12 mouse cellular contexts compared by ENCODE assay signal in the genomic region with DNA sequence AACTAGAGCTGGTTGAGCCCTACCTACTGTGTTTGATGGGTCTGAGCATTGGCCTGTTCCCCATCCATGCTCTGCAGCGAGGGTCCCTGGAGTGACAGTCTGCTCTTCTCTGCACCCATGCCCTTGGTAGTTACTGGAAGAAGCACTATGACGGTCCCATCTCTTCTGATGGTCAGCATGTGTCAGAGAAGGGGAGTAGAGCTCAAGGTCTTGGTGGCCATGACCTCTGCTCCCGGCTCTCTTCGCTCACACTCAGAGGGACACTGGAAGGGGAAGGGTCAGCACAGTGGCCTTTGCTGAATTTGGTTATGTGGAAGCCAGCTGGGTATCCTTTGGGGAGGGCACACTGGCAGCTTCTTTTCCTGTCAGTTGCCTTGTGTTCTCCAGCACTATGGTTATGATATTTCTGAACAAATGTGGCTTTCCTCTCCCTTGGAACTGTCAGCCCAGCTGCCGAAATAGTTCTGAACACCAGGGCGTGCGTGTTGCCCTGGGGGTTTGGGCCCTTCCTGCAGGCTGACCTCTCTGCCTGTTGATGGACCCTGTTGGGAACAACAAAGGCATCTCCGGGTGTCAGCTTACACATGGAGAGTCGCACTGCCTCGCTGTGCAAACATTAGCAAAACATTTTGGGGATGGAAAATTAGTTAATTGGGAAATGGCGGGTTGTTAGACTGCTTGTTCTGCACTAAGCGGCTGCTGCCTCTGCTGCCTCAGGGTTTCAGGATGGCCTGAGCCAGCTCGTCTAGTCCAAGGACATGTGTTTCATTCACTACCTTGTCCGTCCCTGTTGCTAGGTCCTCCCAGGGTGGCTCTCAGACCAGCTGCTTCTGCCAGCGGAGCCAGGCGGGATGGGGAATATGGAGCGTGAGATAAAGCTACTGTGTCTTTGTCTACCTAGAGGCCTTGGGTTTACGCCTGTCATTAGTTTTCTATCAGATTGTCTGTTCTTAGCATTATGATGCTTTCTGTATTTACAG.
DNase-seq lines count a peak whose midpoint lies in the region; ATAC-seq lines count a peak whose summit lies in the region.
"Had no signal": no experiment of that assay in that cellular context is flagged by ENCODE, and none has a peak within 500 bp of the region (broad histone marks: within the 10 kb centered on the region; RNA-seq: fewer than 3 reads in every experiment).

No protein-coding gene starts in this region.

- H3K4me1 ChIP-seq in forebrain, embryonic 13.5 days = peaks cover 44% of the 10 kb centered on the region
- peaks cover 30% of the 10 kb centered on the region for H3K4me1 ChIP-seq in forebrain, embryonic 16.5 days (replicated peaks; ENCODE audit: control insufficient read depth, insufficient read depth, low read length)
- H3K4me1 ChIP-seq in embryonic facial prominence, embryonic 11.5 days (ENCODE audit: control insufficient read depth, insufficient read depth, low read length) = peaks cover 12% of the 10 kb centered on the region

- 44% methylated on average over 18 of the region's 18 CpGs for WGBS in forebrain, embryonic 13.5 days
- WGBS in forebrain, embryonic 16.5 days = 44% methylated on average over 18 of the region's 18 CpGs
- WGBS in embryonic facial prominence, embryonic 11.5 days = 29% methylated on average over 18 of the region's 18 CpGs

- no peak for ATAC-seq in forebrain, embryonic 13.5 days
- no peak for ATAC-seq in forebrain, embryonic 16.5 days
- no peak for ATAC-seq in embryonic facial prominence, embryonic 11.5 days (replicated peaks; ENCODE audit: insufficient number of reproducible peaks, low FRiP score, low TSS enrichment, low read depth)

- H3K9me3 ChIP-seq in forebrain, embryonic 13.5 days (replicated peaks) = no peaks in the 10 kb centered on the region
- H3K9me3 ChIP-seq in forebrain, embryonic 16.5 days (ENCODE audit: control insufficient read depth, low read length) = no peaks in the 10 kb centered on the region
- H3K9me3 ChIP-seq in embryonic facial prominence, embryonic 11.5 days (replicated peaks; ENCODE audit: control insufficient read depth, low read length) = no peaks in the 10 kb centered on the region
- H3K9me3 ChIP-seq: liver, embryonic 13.5 days had no signal

- peak; percentile 48 for DNase-seq in adrenal gland, postnatal 10 days
- peak; percentile 42 for DNase-seq in embryonic facial prominence, embryonic 11.5 days (ENCODE audit: low spot score)
- peak; percentile 46 for DNase-seq in mesoderm, embryonic 11.5 days (ENCODE audit: low read depth, low spot score)
- DNase-seq in testis, postnatal 14 days (ENCODE audit: low spot score) = no peak
- DNase-seq in thymus, postnatal 10 days (ENCODE audit: low spot score in 2 of 2) = no peak
- no peak for DNase-seq in gastrocnemius, adult 18-20 months (ENCODE audit: low spot score)
- DNase-seq: kidney, postnatal 25 days; liver, embryonic 13.5 days; thymus, postnatal 25 days had no signal

- H3K9ac ChIP-seq in forebrain, embryonic 13.5 days = no peak overlapping the region
- H3K9ac ChIP-seq in forebrain, embryonic 16.5 days (replicated peaks; ENCODE audit: low read depth, low read length) = no peak overlapping the region
- peak overlapping the region; percentile 9; the same call in 1 of the 2 replicates for H3K9ac ChIP-seq in embryonic facial prominence, embryonic 11.5 days (replicated peaks; ENCODE audit: low read length)
- H3K9ac ChIP-seq: liver, embryonic 13.5 days had no signal

- peaks cover 32% of the 10 kb centered on the region for H3K27me3 ChIP-seq in forebrain, embryonic 13.5 days
- H3K27me3 ChIP-seq in forebrain, embryonic 16.5 days (replicated peaks; ENCODE audit: control insufficient read depth, insufficient read depth, low read length) = peaks cover 5% of the 10 kb centered on the region; the same call in 1 of the 2 replicates
- no peaks in the 10 kb centered on the region for H3K27me3 ChIP-seq in embryonic facial prominence, embryonic 11.5 days (ENCODE audit: control insufficient read depth, insufficient read depth, low read length)
- H3K27me3 ChIP-seq: CH12.LX; liver, embryonic 13.5 days had no signal

- H3K36me3 ChIP-seq in forebrain, embryonic 13.5 days (ENCODE audit: poor library complexity, severe bottlenecking) = no peaks in the 10 kb centered on the region
- H3K36me3 ChIP-seq in forebrain, embryonic 16.5 days (ENCODE audit: control insufficient read depth, insufficient read depth) = no peaks in the 10 kb centered on the region
- no peaks in the 10 kb centered on the region for H3K36me3 ChIP-seq in embryonic facial prominence, embryonic 11.5 days (replicated peaks; ENCODE audit: control insufficient read depth, insufficient read depth, low read depth, low read length)
- H3K36me3 ChIP-seq: liver, embryonic 13.5 days had no signal

- no peak overlapping the region for H3K4me3 ChIP-seq in forebrain, embryonic 13.5 days
- no peak overlapping the region for H3K4me3 ChIP-seq in forebrain, embryonic 16.5 days (replicated peaks; ENCODE audit: low read length)
- no peak overlapping the region for H3K4me3 ChIP-seq in embryonic facial prominence, embryonic 11.5 days (ENCODE audit: low read depth, low read length)
- H3K4me3 ChIP-seq: liver, embryonic 13.5 days had no signal

- H3K27ac ChIP-seq in forebrain, embryonic 13.5 days = 0 out of 2 replicates have a peak overlapping the region, but pooled peaks have one; percentile 27
- H3K27ac ChIP-seq in forebrain, embryonic 16.5 days (ENCODE audit: low read length) = no peak overlapping the region
- H3K27ac ChIP-seq in embryonic facial prominence, embryonic 11.5 days (replicated peaks; ENCODE audit: low read depth, low read length) = no peak overlapping the region
- H3K27ac ChIP-seq: liver, embryonic 13.5 days had no signal

- H3K4me2 ChIP-seq in forebrain, embryonic 13.5 days = no peak overlapping the region
- no peak overlapping the region for H3K4me2 ChIP-seq in forebrain, embryonic 16.5 days (ENCODE audit: low read length)
- peak overlapping the region; percentile 7; the same call in 1 of the 2 replicates for H3K4me2 ChIP-seq in embryonic facial prominence, embryonic 11.5 days (ENCODE audit: low read depth, low read length)
- H3K4me2 ChIP-seq: liver, embryonic 13.5 days had no signal

Comparison
In these comparisons a context has a peak if more than half of its experiments do, and no peak if none do; other contexts are left out.
1. DNase-seq: peak in adrenal gland, postnatal 10 days (single experiment), embryonic facial prominence, embryonic 11.5 days (single experiment) and mesoderm, embryonic 11.5 days (single experiment); none in testis, postnatal 14 days (single experiment), thymus, postnatal 10 days (0 of 2) and gastrocnemius, adult 18-20 months (single experiment).